Mouse (Mus musculus) common myeloid progenitor, adult 5-6 weeks (primary cell): Measurements from ENCODE around the gene Sbf2. TPM values are rescaled to one million over a fixed set of nuclear protein-coding genes. Genes with fewer than 3 reads are reported as not detected.
"Not testable (repeated sequence)": the region's sequence is repeated elsewhere in the genome, so short reads cannot be mapped to it uniquely, and the experiment has no call there.

Experiments
- ATAC-seq: replicated peaks from 2 replicates; pipeline ENCODE4 v1.8.0; 2016; ENCODE audit warnings: low read depth, mild to moderate bottlenecking, moderate TSS enrichment, inconsistent platforms; ENCODE audit not compliant: poor library complexity, severe bottlenecking
- total RNA-seq: library from RNA; stranded (forward); fragments of 200-1000, 187-1606 nt; gene quantifications from 2 replicates; pipeline ENCODE4 v1.2.3, GENCODE M21; 2017

Gene Sbf2
- total RNA-seq = 2.7 and 8.2 TPM in 2 replicates

DNA sequence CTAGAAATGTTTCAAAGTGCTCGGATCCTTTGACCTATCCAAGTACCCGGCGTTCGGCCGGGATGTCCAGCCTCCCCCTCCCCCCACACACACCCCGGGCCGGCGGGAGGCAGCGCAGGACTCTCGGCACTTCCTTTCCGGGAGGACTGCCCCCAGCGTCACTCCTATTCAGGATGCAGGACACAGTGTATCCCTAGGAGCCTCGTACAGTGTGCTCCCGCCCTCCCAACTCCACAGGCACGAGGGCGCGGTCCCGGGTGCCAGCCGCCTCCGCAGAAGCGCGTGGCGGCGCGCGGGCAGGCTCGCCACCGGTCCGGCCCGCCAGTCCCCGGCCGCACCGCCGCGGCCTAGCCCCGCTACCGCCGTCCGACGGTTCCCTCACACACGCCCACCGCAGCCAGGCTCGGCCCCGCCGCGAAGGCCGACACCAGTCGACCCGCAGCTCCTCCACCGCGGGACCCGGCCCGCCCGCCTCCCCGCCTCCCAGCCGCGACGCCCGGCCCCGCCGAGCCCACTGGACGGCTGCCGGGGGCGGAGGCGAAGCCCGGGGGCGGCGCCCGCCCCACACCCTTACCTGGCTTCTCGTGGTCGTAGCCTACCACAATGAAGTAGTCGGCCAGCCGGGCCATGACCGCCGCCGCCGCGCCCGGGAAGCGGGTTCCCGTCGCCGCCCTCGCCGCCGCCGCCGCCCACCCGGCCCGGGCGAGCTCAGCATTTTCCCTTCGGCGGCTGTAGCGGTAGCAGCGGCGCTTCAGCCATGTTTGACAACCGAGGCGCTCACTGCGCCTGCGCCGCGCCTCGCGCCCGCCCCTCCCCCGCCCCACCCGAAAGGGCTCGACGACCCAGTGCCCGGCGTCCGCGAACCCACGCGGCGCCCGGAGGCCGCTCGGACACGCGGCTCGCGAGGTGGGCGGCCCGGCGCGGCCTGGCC is at the start of gene Sbf2:
Gene Sbf2, minus strand, starts transcription at position 790 of the 931 bp plus-strand sequence.
- ATAC-seq = no peak

DNA sequence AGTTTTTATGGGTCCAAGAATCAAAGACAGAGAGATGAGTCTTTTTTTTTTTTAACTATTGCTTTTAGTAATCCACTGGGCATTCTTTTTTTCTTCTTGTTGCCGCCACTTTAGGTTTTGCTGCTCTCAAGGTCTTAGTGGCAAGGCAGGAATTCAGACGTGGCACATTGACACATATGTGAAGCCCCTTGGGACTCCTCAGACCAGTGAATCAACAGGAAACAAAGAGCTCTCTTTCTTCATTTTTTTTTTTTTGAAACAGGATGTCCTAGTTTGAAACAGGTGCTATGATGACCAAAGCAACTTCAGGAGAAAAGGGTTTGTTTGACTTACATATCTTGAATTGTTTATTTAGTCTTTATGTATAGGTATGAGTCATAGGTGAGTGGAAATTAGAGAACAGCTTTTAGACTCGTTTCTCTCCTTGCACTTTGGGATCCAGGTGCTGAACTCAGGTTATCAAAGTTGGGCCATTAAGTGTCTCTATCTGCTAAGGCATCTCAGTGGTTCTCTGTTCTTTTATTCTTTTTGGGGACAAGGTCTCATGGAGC is 43.7 kb upstream of the Sbf2 start:
- ATAC-seq = no peak

DNA sequence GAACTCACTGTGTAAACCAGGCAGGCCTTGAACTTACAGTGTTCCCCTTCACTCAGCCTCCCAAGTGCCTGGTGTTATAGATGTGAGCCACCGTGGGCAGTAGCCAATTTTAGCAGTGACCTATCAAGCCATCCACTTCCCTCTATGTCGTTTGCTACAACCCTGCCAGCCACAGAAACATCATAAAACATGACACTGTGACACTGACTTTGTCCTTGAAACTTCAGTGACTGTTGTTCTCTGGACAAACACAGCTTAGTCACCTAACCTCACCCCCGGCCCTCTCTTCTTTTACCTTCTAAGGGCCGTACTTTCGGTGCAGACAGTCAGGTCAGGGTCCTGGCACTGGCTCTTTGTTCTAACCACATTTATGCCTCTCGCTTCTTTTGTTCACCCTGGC is 41.2 kb upstream of the Sbf2 start:
- ATAC-seq = 0 out of 2 replicates have a peak, but pooled peaks have one; percentile 39

DNA sequence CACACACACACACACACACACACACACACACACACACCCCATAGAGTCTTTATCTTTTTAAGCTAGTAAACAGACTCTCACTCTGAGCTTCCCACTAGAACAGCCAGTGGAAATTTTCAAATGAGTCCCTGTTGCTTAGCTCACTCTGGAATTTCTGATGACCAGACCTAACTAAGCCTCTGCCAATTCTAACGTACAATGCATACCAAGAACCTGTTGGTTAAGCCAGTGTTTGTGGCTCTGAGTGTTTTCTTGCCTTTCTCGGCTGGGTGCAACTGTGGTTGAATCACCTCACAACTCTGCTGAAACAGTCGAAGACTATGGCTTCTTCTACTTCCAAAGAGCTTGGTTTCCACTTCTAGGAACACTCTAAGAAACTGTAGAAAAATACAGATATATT is 40.5 kb upstream of the Sbf2 start:
- no peak for ATAC-seq

DNA sequence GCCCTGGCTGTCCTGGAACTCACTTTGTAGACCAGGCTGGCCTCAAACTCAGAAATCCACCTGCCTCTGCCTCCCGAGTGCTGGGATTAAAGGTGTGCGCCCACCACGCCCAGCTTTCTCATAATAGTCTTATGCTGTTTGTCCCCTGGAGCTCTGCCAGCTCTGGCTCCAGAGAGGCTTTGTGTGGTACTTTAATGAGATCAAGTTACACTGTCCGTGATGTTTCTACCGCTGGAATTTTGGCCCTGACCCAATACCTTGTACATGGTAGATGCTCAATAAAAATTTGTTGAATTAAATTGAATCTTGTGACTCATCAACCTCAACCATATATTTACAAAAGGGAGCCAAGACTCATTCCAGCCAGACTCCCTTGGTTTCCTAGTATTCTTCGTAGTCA is 36.4 kb upstream of the Sbf2 start:
- no peak for ATAC-seq

DNA sequence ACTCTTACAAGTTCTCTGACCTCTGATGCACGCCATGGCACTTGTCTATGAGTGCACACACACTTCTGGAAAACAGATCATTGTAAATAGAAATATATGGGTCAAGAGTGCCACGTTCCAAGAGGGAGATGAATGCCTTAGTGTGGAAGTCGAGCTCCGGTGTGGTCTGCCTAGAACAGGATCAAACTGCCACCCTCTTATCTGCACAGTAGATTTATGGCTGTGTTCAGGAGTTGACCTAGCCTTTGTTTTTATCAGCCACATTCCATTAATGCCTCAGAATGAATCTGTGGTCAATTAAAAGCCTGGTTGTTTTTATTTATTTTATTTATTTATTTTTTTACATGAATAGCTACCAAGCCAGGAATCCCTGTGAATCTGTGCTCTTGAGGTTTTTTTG is 35.8 kb upstream of the Sbf2 start:
- ATAC-seq = no peak

DNA sequence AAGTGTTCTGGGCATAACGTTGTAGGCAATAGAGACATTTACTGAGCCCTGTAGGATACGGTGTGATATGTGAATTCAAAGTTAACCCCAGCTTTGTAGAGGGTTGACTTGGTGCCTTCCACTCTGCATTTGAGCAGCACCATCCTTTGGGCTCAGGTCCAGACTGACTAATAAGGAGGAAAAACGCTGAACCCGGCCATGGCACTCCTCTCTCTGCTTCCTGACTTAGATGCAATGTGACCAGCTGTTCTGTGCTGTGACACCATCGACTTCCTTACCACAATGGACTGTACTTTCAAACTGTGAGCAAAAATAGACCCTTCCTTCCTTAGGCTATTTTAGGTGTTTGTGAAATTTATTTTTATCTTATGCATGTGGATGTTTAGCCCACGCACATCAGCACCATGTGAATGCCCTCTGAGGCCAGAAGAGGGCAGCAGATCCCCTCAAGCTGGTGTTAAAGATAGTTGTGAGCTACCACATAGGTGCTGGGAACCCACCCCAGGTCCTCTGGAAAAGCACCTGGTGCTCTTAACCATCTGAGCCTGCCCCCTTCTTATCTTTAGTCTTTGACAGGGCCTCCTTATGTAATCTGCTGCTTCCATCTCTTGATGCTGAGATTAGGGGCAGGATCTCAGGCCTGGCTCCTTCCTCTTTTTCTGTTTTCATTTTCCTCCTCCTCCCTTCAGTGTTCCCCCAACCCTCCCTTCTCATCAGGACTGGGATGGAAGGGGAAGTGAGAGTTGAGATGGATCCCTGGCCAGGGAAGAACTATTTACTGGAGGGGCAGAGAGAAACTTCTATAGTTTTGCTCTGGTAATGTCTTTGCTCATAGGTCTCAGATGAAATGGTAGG is 34.6 kb upstream of the Sbf2 start:
- peak; percentile 55 for ATAC-seq

DNA sequence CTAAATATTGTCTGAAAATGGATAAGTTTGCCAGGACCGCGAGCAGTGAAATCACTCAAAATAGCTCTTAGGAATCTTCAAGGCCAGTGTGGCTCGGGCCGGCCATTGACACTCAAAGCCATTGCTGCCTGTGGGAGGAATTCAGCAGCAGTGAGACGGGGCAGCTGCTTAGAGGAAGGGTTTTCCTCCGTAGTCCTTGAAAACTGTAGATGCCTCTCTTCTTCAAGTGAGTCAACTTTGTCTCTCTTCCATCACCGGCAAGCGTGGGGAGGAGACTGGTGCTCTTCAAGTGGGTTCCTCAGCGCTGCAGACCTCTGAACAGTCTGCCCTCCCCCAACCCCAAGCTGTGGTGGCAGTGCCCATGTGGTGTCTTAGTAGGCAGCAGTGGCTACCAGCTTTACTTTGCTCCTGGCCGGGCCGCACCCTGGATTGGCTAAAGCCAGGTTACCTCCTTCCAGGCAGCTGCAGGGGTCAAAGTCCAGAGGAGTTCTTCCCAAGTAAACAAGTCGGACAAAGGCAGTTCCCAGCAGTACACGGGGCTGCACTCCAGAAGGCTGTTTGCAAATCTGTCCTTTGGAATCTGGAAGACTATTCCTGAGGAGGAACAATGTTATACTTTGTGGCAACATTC is 33.8 kb upstream of the Sbf2 start:
- no peak for ATAC-seq

DNA sequence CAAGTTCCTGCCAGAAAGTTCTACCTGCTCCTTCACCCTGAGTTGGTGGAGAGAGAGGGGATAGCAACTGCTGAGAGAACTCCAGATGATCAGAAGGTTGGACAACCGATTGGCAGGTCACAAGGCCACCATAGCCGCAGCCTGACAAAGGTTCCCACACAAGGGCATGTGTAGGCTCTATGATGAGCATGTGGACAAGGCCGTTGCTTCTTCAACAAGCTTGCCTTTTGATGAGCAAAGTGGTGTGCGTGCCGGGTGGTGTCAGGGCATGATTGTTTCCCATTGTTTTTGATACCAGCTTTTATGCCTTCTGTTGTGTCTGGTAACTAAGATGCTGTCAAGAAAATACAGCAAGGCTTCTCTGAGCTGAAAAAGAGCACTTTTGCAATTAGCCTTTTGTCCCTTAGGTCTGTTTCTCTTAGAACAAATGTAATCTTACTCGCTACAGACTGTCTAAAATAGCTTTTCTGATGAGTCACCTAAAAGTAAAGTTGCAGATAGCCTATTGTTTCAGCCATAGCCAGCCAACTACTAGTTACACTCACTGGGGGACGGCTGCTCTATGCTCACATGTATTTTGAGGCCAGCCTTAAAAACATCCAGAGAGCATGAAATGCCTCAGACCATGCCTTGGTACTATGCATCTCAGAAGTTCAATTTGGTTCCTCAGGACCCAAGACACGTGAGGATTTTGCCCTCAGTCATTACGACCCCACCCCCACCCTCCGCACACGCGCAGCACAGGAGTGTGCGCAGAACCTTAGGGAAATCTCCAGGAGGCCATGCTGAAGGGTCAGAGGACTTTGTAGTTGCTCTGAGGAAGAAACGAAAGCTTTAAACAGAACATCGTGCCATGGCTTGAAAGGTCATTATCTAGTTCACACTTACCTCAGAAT is 33.1 kb upstream of the Sbf2 start:
- no peak for ATAC-seq

DNA sequence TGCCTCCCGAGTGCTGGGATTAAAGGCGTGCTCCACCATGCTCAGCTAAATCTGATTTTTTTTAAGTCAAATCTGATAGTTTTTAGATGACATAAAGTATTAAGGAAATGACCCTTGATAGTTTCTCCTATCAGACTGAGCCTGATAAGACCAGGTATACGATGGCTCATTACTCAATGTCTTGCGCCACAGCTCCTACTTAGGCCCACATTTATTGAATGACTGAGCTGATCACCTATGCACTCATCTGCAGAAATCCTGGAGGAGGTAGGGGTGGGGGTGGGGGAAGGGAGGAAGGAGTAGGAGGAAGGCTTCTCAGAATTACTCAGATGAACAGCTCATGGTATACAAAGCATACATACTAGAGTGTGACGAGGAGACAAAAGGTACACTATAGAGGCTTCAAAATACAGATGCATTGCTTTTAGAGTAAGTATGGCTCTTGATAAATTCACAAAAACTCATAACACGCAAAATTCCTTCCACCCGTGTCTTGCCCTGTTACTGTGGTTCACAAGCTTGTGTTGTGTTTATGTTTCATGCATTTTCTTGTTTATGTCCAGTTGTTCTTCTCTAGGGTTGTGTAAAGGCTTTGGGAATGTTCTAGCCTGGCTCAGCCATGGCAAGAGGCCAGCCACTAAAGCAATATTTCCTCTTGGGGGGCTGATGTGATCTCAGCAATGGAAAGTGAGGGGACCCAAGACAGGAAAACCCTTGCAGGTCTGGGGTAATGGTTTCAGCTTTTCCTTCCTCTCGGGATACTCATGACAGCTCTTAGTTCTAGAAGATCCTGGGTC is 32.1 kb upstream of the Sbf2 start:
- ATAC-seq = no peak

DNA sequence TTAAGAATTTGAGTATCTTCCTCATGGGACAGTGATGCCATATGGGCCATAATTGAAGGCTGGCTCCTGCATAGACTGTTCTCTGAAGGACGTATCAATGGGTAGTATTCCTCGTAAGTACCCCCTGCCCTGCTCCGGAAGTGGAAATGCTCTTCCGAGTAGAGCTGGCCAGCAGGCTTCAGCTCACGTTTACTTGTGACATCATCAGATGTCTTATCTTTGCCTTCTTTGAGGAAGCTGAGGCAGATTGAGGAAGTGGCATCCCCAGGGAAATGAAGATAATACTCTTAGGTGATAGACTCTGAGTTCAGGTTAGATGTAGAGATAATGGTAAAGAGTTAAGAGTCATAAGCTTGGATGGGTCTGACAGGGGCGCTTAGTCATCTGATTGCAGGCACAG is 31.1 kb upstream of the Sbf2 start:
- ATAC-seq = no peak

DNA sequence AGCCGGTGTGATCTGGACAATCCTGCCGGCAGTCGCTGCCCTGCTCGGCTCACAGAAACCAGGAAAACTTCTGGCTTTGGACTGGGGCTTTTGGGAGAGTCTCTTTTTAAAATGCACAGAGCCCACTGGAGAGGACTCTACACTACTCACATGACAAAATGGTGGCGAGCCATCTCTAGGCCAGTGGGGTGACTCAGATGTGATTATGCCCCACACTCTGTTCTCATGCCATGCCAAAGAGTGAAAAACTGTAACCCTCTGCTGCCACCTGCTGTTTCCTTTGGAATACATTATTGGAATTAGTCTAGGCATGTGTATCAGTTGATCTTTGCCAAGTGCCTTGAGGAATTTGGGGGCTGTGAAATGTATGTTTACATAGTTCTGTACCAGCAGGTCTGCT is 30.6 kb upstream of the Sbf2 start:
- ATAC-seq = peak; percentile 80

DNA sequence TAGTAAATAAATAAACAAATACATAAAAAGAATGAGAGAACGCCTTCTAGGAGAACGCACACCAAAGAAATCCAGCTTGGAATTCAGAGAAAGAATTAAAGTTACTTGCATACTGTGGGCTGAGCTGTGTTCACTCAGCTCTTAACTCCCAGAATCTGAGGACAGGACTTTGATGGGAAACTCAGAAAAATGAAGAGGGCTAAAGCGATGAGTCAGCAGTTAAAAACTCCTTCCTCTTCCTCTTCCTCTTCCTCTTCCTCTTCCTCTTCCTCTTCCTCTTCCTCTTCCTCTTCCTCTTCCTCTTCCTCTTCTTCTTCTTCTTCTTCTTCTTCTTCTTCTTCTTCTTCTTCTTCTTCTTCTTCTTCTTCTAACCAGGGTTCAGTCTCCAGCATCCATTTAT is 25.2 kb upstream of the Sbf2 start:
- ATAC-seq = not testable (repeated sequence)

DNA sequence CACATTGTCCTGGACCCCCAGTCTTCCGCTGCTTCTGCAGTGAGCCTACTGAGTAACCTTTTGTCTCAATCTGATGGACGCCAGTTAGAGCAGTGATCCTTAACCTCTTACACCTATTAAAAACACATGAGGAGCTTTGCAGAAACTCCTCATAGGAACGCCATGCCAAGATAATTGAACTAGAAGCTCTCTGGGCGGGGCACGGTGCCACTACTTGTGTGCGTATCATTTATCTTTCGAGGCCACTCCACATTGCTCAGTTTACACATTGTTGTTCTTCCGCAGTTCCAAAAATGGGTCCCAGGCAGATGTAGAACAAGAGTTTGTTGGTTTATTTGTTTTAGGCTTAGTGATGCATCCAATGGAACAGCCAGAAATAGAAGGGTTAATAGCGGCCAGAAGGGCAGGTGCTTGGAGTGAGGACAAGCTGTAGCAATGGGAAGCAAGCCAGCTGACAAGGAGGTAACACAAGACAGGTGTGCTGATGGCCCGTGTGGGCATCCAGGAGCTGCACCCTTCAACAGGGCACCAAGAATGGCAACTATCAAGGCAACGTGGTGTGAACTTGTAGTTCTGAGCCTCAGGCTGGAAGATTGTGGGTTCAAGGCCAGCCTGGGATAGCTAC is 24.7 kb upstream of the Sbf2 start:
- no peak for ATAC-seq

DNA sequence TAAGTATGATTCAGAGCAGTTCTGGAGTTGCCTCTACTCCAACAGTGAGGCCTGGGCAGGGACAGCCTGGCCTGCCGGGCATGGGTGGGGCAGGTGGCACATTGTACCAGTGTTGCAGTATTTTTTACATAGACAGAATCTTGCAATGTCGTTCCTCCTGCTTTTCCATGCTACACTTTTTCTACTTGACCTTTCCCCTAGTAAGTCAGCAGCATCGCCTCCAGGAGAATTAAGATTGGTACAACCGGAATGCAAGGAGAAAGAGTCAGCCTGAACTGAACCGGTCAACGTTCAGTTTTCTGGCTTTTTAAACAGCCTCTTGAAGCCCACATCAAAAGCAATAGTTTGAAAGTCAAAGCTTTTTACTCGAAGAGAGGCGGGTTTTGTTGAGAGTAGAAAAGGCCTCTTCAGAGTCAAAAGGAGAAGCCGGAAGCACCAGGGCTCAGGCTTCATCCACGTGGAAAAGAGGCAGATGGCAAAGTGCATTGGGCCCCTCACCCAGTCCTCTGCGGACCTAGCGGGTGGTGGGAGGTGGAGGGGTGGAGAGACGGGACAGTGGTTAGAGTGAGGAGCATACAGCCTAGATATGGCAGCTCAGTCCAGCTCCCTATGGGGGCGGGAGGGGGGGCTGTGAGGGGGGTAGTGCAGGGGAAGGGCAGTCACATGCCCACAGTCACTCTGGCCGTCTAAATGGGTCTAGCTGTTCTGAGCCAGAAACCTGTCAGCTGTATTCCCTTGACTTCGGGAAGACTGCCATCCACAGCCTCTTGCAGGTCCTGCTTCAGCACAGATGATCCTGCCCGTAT is 23.8 kb upstream of the Sbf2 start:
- no peak for ATAC-seq

DNA sequence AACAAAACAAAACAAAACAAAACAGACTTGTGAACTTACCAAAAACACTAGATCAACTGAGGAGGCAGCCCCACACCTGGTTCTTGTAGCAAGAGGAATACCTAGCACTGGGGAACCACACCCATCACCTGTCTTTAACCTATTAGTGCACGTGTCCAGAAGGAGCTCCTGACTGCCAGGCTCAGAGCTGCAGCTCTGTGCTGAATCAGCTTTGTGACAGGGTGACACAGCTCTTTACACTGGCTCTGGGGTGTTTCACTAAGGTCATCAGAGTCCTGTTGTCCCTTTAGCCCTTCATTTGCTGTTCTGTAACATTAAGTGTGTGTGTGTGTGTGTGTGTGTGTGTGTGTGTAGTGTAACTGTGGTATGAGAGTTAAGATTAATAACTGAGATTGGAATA is 21.8 kb upstream of the Sbf2 start:
- ATAC-seq = no peak

DNA sequence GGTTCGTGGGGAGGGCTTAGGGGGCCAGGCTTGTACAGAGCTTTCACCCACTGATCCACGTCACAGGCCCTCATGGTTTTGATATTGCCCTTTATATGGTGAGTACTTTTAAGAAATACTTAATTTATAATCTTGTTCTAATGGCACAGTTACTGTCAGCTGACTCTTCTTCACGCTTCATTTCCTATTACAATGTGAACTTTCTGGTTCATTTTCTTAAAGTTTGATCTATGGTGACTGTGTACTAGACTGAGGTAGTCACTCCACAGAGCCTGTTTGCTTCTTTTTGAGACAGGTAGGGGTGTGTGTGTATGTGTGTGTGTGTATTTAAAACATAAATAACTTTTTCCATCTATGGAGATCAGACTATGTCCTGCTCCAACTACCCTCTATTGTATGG is 21.2 kb upstream of the Sbf2 start:
- ATAC-seq = no peak
